Mouse (Mus musculus) erythroblast, embryonic 14.5 days (primary cell): Measurements from ENCODE around the gene Chaf1b.

Experiments
- GATA1 ChIP-seq: IDR thresholded peaks from 2 replicates; pipeline ENCODE4 v1.6.1; 2012; ENCODE audit warnings: low read length, inconsistent platforms, mixed read lengths
- TAL1 ChIP-seq: IDR thresholded peaks from 3 replicates; pipeline ENCODE4 v1.6.1; 2012; ENCODE audit warnings: low read length, inconsistent platforms, mixed read lengths

- TF ChIP-seq TAL1 (no peak), GATA1 (no peak)
Observed at GRCm38 (mm10) chr16:93919189-93919588, 35.5 kb downstream of the Chaf1b start.
